Mouse (Mus musculus): ENCODE data around the gene 1700069L16Rik. TPM values are rescaled to one million over a fixed set of nuclear protein-coding genes. Genes with fewer than 3 reads are reported as not detected.

The 1700069L16Rik gene
- polyA plus RNA-seq, 1 experiment from 2014 or later = not detected

GRCm38 (mm10) chr5:113672456-113672855, 52.1 kb downstream of the 1700069L16Rik start:
- H3K4me1 ChIP-seq (ENCODE audit: control insufficient read depth in 2 of 2, insufficient read depth in 2 of 2, low read length in 2 of 2) = no peaks in the 10 kb centered on the region; a peak in 1 of 4 replicates
- H3K4me2 ChIP-seq (ENCODE audit: low read length) = no peak overlapping the region
- 63% methylated on average over 7 of the region's 7 CpGs for whole genome bisulfite sequencing
- H3K4me3 ChIP-seq (ENCODE audit: control insufficient read depth in 1 of 2, insufficient read depth in 1 of 2, low read depth in 1 of 2, low read length in 2 of 2) = no peak overlapping the region
- 0 out of 2 replicates have a peak, but pooled peaks cover 6% of the 10 kb centered on the region for H3K9me3 ChIP-seq (ENCODE audit: control insufficient read depth, low read length)
- ATAC-seq (ENCODE audit: insufficient number of reproducible peaks, insufficient read depth, low FRiP score, low read depth) = no peak
- no peaks in the 10 kb centered on the region for H3K36me3 ChIP-seq (ENCODE audit: control insufficient read depth, insufficient read depth, low read length)
- no peaks in the 10 kb centered on the region for H3K27me3 ChIP-seq (ENCODE audit: control insufficient read depth, insufficient read depth, low read length)
- no peak overlapping the region for H3K9ac ChIP-seq (ENCODE audit: low read length)
- H3K27ac ChIP-seq (replicated peaks in 1 of 2; ENCODE audit: control insufficient read depth in 1 of 2, insufficient read depth in 1 of 2, low read depth in 2 of 2, low read length in 2 of 2) = no peak overlapping the region

GRCm38 (mm10) chr5:113670597-113670996, 54.0 kb downstream of the 1700069L16Rik start:
- Histone ChIP-seq H3K9ac (ENCODE audit: low read length) (no peak overlapping the region), H3K4me3 (ENCODE audit: control insufficient read depth in 1 of 2, insufficient read depth in 1 of 2, low read depth in 1 of 2, low read length in 2 of 2) (no peak overlapping the region), H3K4me1 (ENCODE audit: control insufficient read depth in 2 of 2, insufficient read depth in 2 of 2, low read length in 2 of 2) (no peaks in the 10 kb centered on the region; a peak in 1 of 4 replicates), H3K27me3 (ENCODE audit: control insufficient read depth, insufficient read depth, low read length) (no peaks in the 10 kb centered on the region), H3K36me3 (ENCODE audit: control insufficient read depth, insufficient read depth, low read length) (no peaks in the 10 kb centered on the region), H3K9me3 (ENCODE audit: control insufficient read depth, low read length) (0 out of 2 replicates have a peak, but pooled peaks cover 6% of the 10 kb centered on the region), H3K4me2 (ENCODE audit: low read length) (no peak overlapping the region), H3K27ac (replicated peaks in 1 of 2; ENCODE audit: control insufficient read depth in 1 of 2, insufficient read depth in 1 of 2, low read depth in 2 of 2, low read length in 2 of 2) (no peak overlapping the region)
- ATAC-seq (ENCODE audit: insufficient number of reproducible peaks, insufficient read depth, low FRiP score, low read depth) = no peak
- 77% methylated on average over 6 of the region's 6 CpGs for WGBS

GRCm38 (mm10) chr5:113670110-113670509, 54.5 kb downstream of the 1700069L16Rik start:
- 0 out of 2 replicates have a peak, but pooled peaks cover 6% of the 10 kb centered on the region for H3K9me3 ChIP-seq (ENCODE audit: control insufficient read depth, low read length)
- H3K27ac ChIP-seq (replicated peaks in 1 of 2; ENCODE audit: control insufficient read depth in 1 of 2, insufficient read depth in 1 of 2, low read depth in 2 of 2, low read length in 2 of 2) = no peak overlapping the region
- H3K9ac ChIP-seq (ENCODE audit: low read length) = no peak overlapping the region
- no peak for ATAC-seq (ENCODE audit: insufficient number of reproducible peaks, insufficient read depth, low FRiP score, low read depth)
- H3K4me2 ChIP-seq (ENCODE audit: low read length) = no peak overlapping the region
- no peaks in the 10 kb centered on the region; a peak in 1 of 4 replicates for H3K4me1 ChIP-seq (ENCODE audit: control insufficient read depth in 2 of 2, insufficient read depth in 2 of 2, low read length in 2 of 2)
- 69% methylated on average over 3 of the region's 3 CpGs for WGBS
- no peak overlapping the region for H3K4me3 ChIP-seq (ENCODE audit: control insufficient read depth in 1 of 2, insufficient read depth in 1 of 2, low read depth in 1 of 2, low read length in 2 of 2)
- H3K27me3 ChIP-seq (ENCODE audit: control insufficient read depth, insufficient read depth, low read length) = no peaks in the 10 kb centered on the region
- H3K36me3 ChIP-seq (ENCODE audit: control insufficient read depth, insufficient read depth, low read length) = no peaks in the 10 kb centered on the region

- Histone ChIP-seq H3K9ac (ENCODE audit: low read length) (no peak overlapping the region), H3K27ac (replicated peaks in 1 of 2; ENCODE audit: control insufficient read depth in 1 of 2, insufficient read depth in 1 of 2, low read depth in 2 of 2, low read length in 2 of 2) (no peak overlapping the region), H3K4me2 (ENCODE audit: low read length) (no peak overlapping the region), H3K4me1 (ENCODE audit: control insufficient read depth in 2 of 2, insufficient read depth in 2 of 2, low read length in 2 of 2) (no peaks in the 10 kb centered on the region), H3K4me3 (ENCODE audit: control insufficient read depth in 1 of 2, insufficient read depth in 1 of 2, low read depth in 1 of 2, low read length in 2 of 2) (no peak overlapping the region), H3K9me3 (ENCODE audit: control insufficient read depth, low read length) (0 out of 2 replicates have a peak, but pooled peaks cover 6% of the 10 kb centered on the region), H3K36me3 (ENCODE audit: control insufficient read depth, insufficient read depth, low read length) (no peaks in the 10 kb centered on the region), H3K27me3 (ENCODE audit: control insufficient read depth, insufficient read depth, low read length) (no peaks in the 10 kb centered on the region)
- WGBS = 64% methylated on average over 12 of the region's 12 CpGs
- ATAC-seq (ENCODE audit: insufficient number of reproducible peaks, insufficient read depth, low FRiP score, low read depth) = no peak
These were observed 59.9 kb downstream of the 1700069L16Rik start for GRCm38 (mm10) chr5:113664629-113665195.

- H3K4me2 ChIP-seq (ENCODE audit: low read length) = no peak overlapping the region
- no peak overlapping the region for H3K27ac ChIP-seq (replicated peaks in 1 of 2; ENCODE audit: control insufficient read depth in 1 of 2, insufficient read depth in 1 of 2, low read depth in 2 of 2, low read length in 2 of 2)
- no peak for ATAC-seq (ENCODE audit: insufficient number of reproducible peaks, insufficient read depth, low FRiP score, low read depth)
- H3K36me3 ChIP-seq (ENCODE audit: control insufficient read depth, insufficient read depth, low read length) = no peaks in the 10 kb centered on the region
- H3K9ac ChIP-seq (ENCODE audit: low read length) = no peak overlapping the region
- H3K9me3 ChIP-seq (ENCODE audit: control insufficient read depth, low read length) = 0 out of 2 replicates have a peak, but pooled peaks cover 6% of the 10 kb centered on the region
- no peak overlapping the region for H3K4me3 ChIP-seq (ENCODE audit: control insufficient read depth in 1 of 2, insufficient read depth in 1 of 2, low read depth in 1 of 2, low read length in 2 of 2)
- WGBS = 84% methylated on average over 6 of the region's 6 CpGs
- no peaks in the 10 kb centered on the region for H3K4me1 ChIP-seq (ENCODE audit: control insufficient read depth in 2 of 2, insufficient read depth in 2 of 2, low read length in 2 of 2)
- H3K27me3 ChIP-seq (ENCODE audit: control insufficient read depth, insufficient read depth, low read length) = no peaks in the 10 kb centered on the region
These were observed 60.4 kb downstream of the 1700069L16Rik start for GRCm38 (mm10) chr5:113664127-113664526.

DNA sequence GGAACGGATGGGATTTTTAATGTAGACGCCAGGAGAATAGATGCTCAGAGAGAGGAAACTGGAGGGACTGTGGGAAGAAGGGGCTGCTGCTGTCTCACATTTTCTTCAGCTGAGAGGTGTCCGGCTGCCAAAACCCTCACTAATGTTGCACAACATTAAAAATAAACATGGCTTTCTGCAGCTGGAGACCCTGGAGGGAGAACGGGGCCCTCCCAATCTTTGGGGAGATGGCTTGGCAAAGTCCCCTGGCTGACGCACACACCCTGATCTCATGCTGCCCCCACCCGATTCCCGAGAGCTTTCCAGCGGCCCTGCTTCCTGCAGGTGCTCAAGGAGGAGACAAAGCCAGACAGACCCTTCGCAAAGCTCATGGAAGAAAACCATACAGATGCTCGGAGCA, 63.7 kb downstream of the 1700069L16Rik start:
- no peak for ATAC-seq (ENCODE audit: insufficient number of reproducible peaks, insufficient read depth, low FRiP score, low read depth)

DNA sequence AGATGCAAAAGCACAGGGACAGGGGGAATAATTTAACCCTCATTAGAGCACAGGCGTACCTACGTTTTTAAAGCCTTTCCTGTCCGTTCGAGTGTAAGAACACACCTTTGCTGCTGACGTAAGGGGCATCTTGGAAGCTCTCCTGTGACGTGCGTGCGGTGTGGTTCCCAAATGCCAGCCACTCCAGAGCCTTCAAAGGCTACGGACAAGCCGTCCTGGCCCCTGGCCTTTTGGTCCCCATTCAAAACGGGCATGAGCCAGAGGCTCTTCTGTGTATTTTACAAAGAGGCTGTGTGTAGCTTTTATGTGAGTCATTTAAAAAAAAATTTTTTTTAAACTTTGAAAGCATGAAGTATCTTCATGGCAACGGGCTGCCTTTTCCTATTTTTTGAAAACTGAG, 69.8 kb downstream of the 1700069L16Rik start:
- Histone ChIP-seq H3K36me3 (ENCODE audit: control insufficient read depth, insufficient read depth, low read length) (no peaks in the 10 kb centered on the region), H3K9me3 (ENCODE audit: control insufficient read depth, low read length) (no peaks in the 10 kb centered on the region), H3K27ac (replicated peaks in 1 of 2; ENCODE audit: control insufficient read depth in 1 of 2, insufficient read depth in 1 of 2, low read depth in 2 of 2, low read length in 2 of 2) (no peak overlapping the region), H3K27me3 (ENCODE audit: control insufficient read depth, insufficient read depth, low read length) (peaks cover 15% of the 10 kb centered on the region; the same call in 1 of the 2 replicates), H3K9ac (ENCODE audit: low read length) (no peak overlapping the region), H3K4me1 (ENCODE audit: control insufficient read depth in 2 of 2, insufficient read depth in 2 of 2, low read length in 2 of 2) (peaks cover under 1 to 8% of the 10 kb centered on the region in 2 experiments; a peak in 1 of 4 replicates), H3K4me2 (ENCODE audit: low read length) (no peak overlapping the region), H3K4me3 (ENCODE audit: control insufficient read depth in 1 of 2, insufficient read depth in 1 of 2, low read depth in 1 of 2, low read length in 2 of 2) (no peak overlapping the region)
- no peak for ATAC-seq (ENCODE audit: insufficient number of reproducible peaks, insufficient read depth, low FRiP score, low read depth)
- WGBS = 88% methylated on average over 12 of the region's 12 CpGs

More for the DNA sequence above, 63.7 kb downstream of the 1700069L16Rik start:
- Histone ChIP-seq H3K36me3 (ENCODE audit: control insufficient read depth, insufficient read depth, low read length) (no peaks in the 10 kb centered on the region), H3K27ac (replicated peaks in 1 of 2; ENCODE audit: control insufficient read depth in 1 of 2, insufficient read depth in 1 of 2, low read depth in 2 of 2, low read length in 2 of 2) (no peak overlapping the region), H3K9me3 (ENCODE audit: control insufficient read depth, low read length) (no peaks in the 10 kb centered on the region), H3K27me3 (ENCODE audit: control insufficient read depth, insufficient read depth, low read length) (no peaks in the 10 kb centered on the region), H3K9ac (ENCODE audit: low read length) (no peak overlapping the region), H3K4me3 (ENCODE audit: control insufficient read depth in 1 of 2, insufficient read depth in 1 of 2, low read depth in 1 of 2, low read length in 2 of 2) (no peak overlapping the region), H3K4me1 (ENCODE audit: control insufficient read depth in 2 of 2, insufficient read depth in 2 of 2, low read length in 2 of 2) (no peaks in the 10 kb centered on the region), H3K4me2 (ENCODE audit: low read length) (no peak overlapping the region)
- 65% methylated on average over 10 of the region's 10 CpGs for WGBS

- H3K27me3 ChIP-seq (ENCODE audit: control insufficient read depth, insufficient read depth, low read length) = peaks cover 21% of the 10 kb centered on the region; the same call in 1 of the 2 replicates
- no peak overlapping the region for H3K27ac ChIP-seq (replicated peaks in 1 of 2; ENCODE audit: control insufficient read depth in 1 of 2, insufficient read depth in 1 of 2, low read depth in 2 of 2, low read length in 2 of 2)
- 76% methylated on average over 11 of the region's 11 CpGs for WGBS
- H3K4me1 ChIP-seq (ENCODE audit: control insufficient read depth in 2 of 2, insufficient read depth in 2 of 2, low read length in 2 of 2) = peaks cover 3 to 8% of the 10 kb centered on the region in 2 experiments; a peak in 1 of 4 replicates
- no peaks in the 10 kb centered on the region for H3K9me3 ChIP-seq (ENCODE audit: control insufficient read depth, low read length)
- H3K9ac ChIP-seq (ENCODE audit: low read length) = no peak overlapping the region
- no peak overlapping the region for H3K4me3 ChIP-seq (ENCODE audit: control insufficient read depth in 1 of 2, insufficient read depth in 1 of 2, low read depth in 1 of 2, low read length in 2 of 2)
- H3K4me2 ChIP-seq (ENCODE audit: low read length) = no peak overlapping the region
- no peak for ATAC-seq (ENCODE audit: insufficient number of reproducible peaks, insufficient read depth, low FRiP score, low read depth)
- H3K36me3 ChIP-seq (ENCODE audit: control insufficient read depth, insufficient read depth, low read length) = no peaks in the 10 kb centered on the region
These were observed 70.4 kb downstream of the 1700069L16Rik start for GRCm38 (mm10) chr5:113654206-113654605.
